Mouse (Mus musculus): ENCODE results near the gene Zfr2. TPM values are rescaled to one million over a fixed set of nuclear protein-coding genes. Genes with fewer than 3 reads are reported as not detected.

The Zfr2 gene
- polyA plus RNA-seq, 1 experiment from 2014 or later = 6.0 TPM

GRCm38 (mm10) chr10:81252424-81253419 lies 19.8 kb downstream of the Zfr2 start, which contains the start of gene Matk:
Gene Matk (plus strand): TSS chr10:81252935.
- Histone ChIP-seq H3K4me1 (replicated peaks) (peaks cover 18% of the 10 kb centered on the region), H3K4me3 (peak within 1 kb of the TSS; percentile 11), H3K36me3 (no peaks in the 10 kb centered on the region), H3K9me3 (replicated peaks) (no peaks in the 10 kb centered on the region), H3K4me2 (peak within 1 kb of the TSS; percentile 25; the same call in 1 of the 2 replicates), H3K27me3 (peaks cover 66% of the 10 kb centered on the region), H3K9ac (no peak within 1 kb of the TSS), H3K27ac (no peak within 1 kb of the TSS)
- WGBS = 13% methylated on average over 44 of the region's 44 CpGs
- ATAC-seq (replicated peaks; ENCODE audit: insufficient number of reproducible peaks, insufficient read depth, low FRiP score, low read depth) = no peak

DNA sequence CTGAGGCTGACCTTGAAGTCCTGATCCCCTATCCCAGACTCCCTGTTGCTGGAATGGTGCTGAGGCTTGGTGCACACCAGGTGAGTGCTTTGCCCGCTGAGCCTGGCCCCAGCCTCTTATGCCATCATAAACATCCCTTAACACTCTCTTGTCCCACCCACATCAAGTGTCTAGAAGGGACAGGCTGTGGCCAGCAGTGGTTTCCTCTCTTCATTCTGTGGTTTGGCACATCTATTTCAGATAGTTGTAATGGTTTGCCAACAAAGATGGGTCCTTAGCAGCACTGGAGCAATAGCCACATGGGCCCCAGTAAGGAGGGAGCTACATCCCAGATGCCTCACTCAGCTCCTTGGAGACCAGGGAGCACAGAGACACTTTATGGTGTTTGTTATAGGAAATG lies 21.9 kb downstream of the Zfr2 start:
- H3K9me3 ChIP-seq (replicated peaks) = no peaks in the 10 kb centered on the region
- no peak for ATAC-seq (replicated peaks; ENCODE audit: insufficient number of reproducible peaks, insufficient read depth, low FRiP score, low read depth)
- no peak overlapping the region for H3K9ac ChIP-seq
- no peaks in the 10 kb centered on the region for H3K36me3 ChIP-seq
- peaks cover 26% of the 10 kb centered on the region for H3K4me1 ChIP-seq (replicated peaks)
- H3K27me3 ChIP-seq = peaks cover 87% of the 10 kb centered on the region
- H3K27ac ChIP-seq = no peak overlapping the region
- H3K4me3 ChIP-seq = no peak overlapping the region
- WGBS = 44% methylated on average over 1 of the region's 1 CpGs
- H3K4me2 ChIP-seq = no peak overlapping the region

DNA sequence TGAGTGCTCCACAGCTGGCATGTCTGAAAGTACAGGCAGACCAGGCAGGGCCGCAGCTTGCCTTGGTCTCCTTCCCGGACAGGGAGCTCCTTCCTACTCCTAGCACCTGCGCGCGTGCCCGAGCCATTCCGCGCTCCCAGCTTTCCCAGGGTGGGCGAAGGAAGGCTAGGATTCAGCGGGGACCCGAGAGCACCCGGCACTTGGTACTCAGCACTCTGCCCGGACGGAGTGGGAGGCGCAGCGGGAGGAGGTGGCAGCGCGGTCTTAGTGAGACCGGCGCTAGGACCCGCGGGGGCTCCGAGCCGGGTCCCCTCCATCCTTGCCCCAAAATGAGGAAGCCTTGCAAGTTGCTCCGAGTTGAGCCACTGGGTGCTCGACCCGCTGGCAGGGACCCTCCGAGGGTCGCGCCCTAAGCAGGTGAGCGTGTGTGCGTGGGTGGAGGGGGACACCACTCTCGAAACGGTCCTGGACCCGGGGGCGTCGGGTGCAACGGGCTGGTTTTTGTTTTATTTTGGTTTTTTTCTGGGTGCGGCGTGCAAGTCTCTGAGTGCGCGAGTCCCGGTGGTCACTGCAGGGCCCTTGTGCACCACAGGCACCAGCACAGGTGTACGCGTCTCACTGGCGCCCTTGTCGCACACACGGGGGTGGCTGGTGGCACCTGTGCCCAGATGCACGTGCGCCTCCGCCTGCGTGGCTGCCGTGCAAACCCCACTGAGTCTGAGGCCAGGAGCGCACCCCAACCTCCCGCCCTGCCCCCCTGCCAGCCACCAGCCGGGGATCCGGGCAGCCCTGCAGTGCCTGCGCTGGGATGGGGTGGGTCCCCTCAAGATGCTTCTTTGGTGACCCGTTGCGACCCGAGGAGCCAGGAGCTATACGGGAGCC lies 24.4 kb downstream of the Zfr2 start:
- ATAC-seq (replicated peaks; ENCODE audit: insufficient number of reproducible peaks, insufficient read depth, low FRiP score, low read depth) = no peak
- Histone ChIP-seq H3K27ac (no peak overlapping the region), H3K9ac (peak overlapping the region; percentile 50), H3K4me3 (peak overlapping the region; percentile 53), H3K27me3 (peaks cover 75% of the 10 kb centered on the region), H3K4me1 (replicated peaks) (peaks cover 25% of the 10 kb centered on the region), H3K9me3 (replicated peaks) (peaks cover 6% of the 10 kb centered on the region), H3K36me3 (no peaks in the 10 kb centered on the region), H3K4me2 (peak overlapping the region; percentile 90)
- WGBS = 2% methylated on average over 62 of the region's 62 CpGs

GRCm38 (mm10) chr10:81259225-81259884 lies 26.4 kb downstream of the Zfr2 start:
- Histone ChIP-seq H3K27ac (no peak overlapping the region), H3K4me2 (no peak overlapping the region), H3K9ac (no peak overlapping the region), H3K27me3 (peaks cover 55% of the 10 kb centered on the region), H3K4me3 (no peak overlapping the region), H3K9me3 (replicated peaks) (peaks cover 6% of the 10 kb centered on the region), H3K4me1 (replicated peaks) (peaks cover 16% of the 10 kb centered on the region), H3K36me3 (peaks cover 5% of the 10 kb centered on the region; the same call in 1 of the 2 replicates)
- 42% methylated on average over 20 of the region's 21 CpGs for WGBS
- ATAC-seq (replicated peaks; ENCODE audit: insufficient number of reproducible peaks, insufficient read depth, low FRiP score, low read depth) = no peak

DNA sequence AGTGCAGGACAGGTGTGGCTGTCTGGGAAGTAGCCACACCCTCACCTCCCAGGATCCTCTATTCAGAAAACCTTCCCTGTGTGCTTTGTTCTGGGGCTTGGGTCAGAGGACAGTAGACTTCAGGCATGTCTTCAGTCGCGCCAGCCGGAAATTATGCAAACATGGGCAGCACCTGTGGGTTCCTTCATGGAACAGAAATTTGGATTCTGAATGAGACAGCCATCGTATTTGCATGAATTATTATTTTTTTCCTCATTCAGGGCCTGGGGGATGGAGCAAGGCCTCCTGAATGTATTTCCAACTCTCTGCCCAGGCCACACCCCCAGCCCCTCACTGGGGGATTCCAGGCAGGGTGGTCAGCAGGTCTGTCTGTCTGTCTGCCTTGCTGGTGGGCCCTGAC lies 28.1 kb downstream of the Zfr2 start:
- Histone ChIP-seq H3K9ac (no peak overlapping the region), H3K9me3 (replicated peaks) (peaks cover 6% of the 10 kb centered on the region), H3K4me1 (replicated peaks) (peaks cover 24% of the 10 kb centered on the region), H3K27ac (no peak overlapping the region), H3K4me2 (no peak overlapping the region), H3K36me3 (peaks cover 9% of the 10 kb centered on the region; the same call in 1 of the 2 replicates), H3K4me3 (no peak overlapping the region), H3K27me3 (peaks cover 46% of the 10 kb centered on the region)
- WGBS = 88% methylated on average over 4 of the region's 4 CpGs
- no peak for ATAC-seq (replicated peaks; ENCODE audit: insufficient number of reproducible peaks, insufficient read depth, low FRiP score, low read depth)

- H3K4me1 ChIP-seq (replicated peaks) = peaks cover 24% of the 10 kb centered on the region
- 94% methylated on average over 8 of the region's 8 CpGs for WGBS
- H3K36me3 ChIP-seq = peaks cover 13% of the 10 kb centered on the region; the same call in 1 of the 2 replicates
- H3K27me3 ChIP-seq = peaks cover 3% of the 10 kb centered on the region
- H3K4me3 ChIP-seq = peak overlapping the region; percentile 71
- no peak for ATAC-seq (replicated peaks; ENCODE audit: insufficient number of reproducible peaks, insufficient read depth, low FRiP score, low read depth)
- H3K9me3 ChIP-seq (replicated peaks) = peaks cover 3% of the 10 kb centered on the region
- H3K4me2 ChIP-seq = peak overlapping the region; percentile 70
- H3K9ac ChIP-seq = no peak overlapping the region; the same call in 1 of the 2 replicates
- no peak overlapping the region for H3K27ac ChIP-seq
Measured at GRCm38 (mm10) chr10:81265540-81265939, 32.6 kb downstream of the Zfr2 start.

DNA sequence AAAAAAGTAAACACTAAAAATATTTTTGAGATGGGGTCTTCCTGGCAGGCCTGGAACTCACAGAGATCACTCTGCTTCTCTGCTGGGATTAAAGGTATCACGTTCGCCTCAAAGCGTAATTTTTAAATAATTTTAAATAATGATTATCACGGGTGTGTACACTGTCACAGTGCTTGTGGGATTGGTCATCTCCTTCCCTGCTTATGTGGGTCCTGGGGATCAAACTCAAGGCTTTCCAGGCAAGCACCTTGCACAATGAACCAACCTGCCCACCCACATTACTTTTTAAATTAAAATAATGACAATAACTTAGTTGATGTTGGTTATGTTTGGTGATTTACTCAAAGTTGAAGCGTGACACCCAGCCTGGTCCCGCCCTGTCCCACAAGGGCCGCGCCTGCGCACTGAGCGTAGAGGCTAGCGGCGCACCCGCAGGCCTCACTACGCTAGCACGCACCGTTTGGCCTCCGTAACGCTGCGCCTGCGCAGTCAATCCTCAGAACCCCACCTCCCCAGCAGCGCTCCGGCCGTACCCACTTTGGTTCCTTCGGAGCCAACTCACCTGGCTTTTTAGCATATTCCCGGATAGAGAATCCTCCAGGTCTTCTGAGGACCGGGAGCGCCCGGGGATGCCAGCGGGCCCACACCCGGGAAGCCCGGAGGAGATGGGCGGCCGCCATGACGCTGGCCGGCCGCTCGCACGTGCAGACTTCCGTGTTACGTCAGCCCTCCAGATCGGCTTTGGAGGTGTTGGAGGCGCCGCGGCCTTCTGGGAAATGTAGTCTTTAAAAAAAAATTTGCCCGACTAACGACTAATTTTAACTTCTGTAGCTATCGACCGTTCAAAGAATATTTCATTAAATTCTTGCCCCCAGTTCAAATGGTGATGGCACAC lies 33.5 kb downstream of the Zfr2 start, which contains the start of the genes Mrpl54 and Apba3:
TSS of gene Mrpl54 (minus strand) at position 724 of the 895 bp plus-strand sequence.
TSS of gene Apba3 (plus strand) at position 750 of the 895 bp plus-strand sequence.
- Histone ChIP-seq H3K4me1 (replicated peaks) (peaks cover 24% of the 10 kb centered on the region), H3K4me2 (peak within 1 kb of the TSS; percentile 78), H3K27ac (peak within 1 kb of the TSS; percentile 83), H3K27me3 (no peaks in the 10 kb centered on the region), H3K36me3 (peaks cover 22% of the 10 kb centered on the region), H3K9ac (peak within 1 kb of the TSS; percentile 75), H3K9me3 (replicated peaks) (no peaks in the 10 kb centered on the region), H3K4me3 (peak within 1 kb of the TSS; percentile 78)
- WGBS = under 1% methylated on average over 48 of the region's 48 CpGs
- ATAC-seq (replicated peaks; ENCODE audit: insufficient number of reproducible peaks, insufficient read depth, low FRiP score, low read depth) = peak; percentile 93

- Histone ChIP-seq H3K27me3 (no peaks in the 10 kb centered on the region), H3K4me2 (peak overlapping the region; percentile 78), H3K27ac (peak overlapping the region; percentile 73), H3K4me1 (replicated peaks) (peaks cover 24% of the 10 kb centered on the region), H3K36me3 (peaks cover 38% of the 10 kb centered on the region), H3K4me3 (peak overlapping the region; percentile 78), H3K9ac (peak overlapping the region; percentile 87), H3K9me3 (replicated peaks) (no peaks in the 10 kb centered on the region)
- 3% methylated on average over 23 of the region's 23 CpGs for WGBS
- ATAC-seq (replicated peaks; ENCODE audit: insufficient number of reproducible peaks, insufficient read depth, low FRiP score, low read depth) = peak; percentile 50
Measured at GRCm38 (mm10) chr10:81268056-81268455, 35.1 kb downstream of the Zfr2 start.

GRCm38 (mm10) chr10:81268643-81269412 lies 35.9 kb downstream of the Zfr2 start:
- peaks cover 24% of the 10 kb centered on the region for H3K4me1 ChIP-seq (replicated peaks)
- H3K9ac ChIP-seq = peak overlapping the region; percentile 87
- peak overlapping the region; percentile 73 for H3K27ac ChIP-seq
- ATAC-seq (replicated peaks; ENCODE audit: insufficient number of reproducible peaks, insufficient read depth, low FRiP score, low read depth) = no peak
- H3K4me3 ChIP-seq = peak overlapping the region; percentile 78
- peak overlapping the region; percentile 78 for H3K4me2 ChIP-seq
- 76% methylated on average over 16 of the region's 16 CpGs for WGBS
- H3K9me3 ChIP-seq (replicated peaks) = no peaks in the 10 kb centered on the region
- peaks cover 41% of the 10 kb centered on the region for H3K36me3 ChIP-seq
- no peaks in the 10 kb centered on the region for H3K27me3 ChIP-seq
